ENCODE assay signal across 9 mouse cellular contexts in the genomic region with DNA sequence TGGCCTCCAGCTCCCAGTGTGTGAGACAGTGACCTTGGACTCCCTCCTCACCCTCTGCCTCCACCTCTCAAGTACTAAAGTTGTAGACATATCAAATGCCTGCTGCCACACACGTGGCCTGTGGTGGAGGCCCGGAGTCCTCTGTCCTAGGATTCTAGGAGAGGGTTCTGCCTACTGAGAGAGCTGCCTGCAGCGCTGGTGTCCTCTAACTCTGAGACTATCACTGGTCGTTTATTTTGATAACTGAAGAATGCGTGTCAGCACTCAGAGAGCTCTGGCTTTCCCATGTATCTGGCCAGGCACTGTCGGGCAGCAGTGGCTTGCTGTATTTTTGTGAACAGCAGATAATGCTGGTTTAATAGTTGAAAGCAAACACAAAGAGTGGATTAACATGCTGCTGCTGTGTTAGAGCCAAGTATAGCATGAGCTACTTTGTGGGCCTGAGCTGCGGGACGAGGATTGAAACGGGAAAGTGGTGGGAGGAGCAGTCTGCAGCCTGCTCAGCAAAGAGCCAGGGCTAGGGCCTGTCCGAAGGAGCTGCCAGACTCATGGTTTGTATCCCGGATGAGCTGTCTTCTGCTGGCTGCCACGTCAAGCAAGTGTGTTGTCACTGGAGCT. TPM values are rescaled to one million over a fixed set of nuclear protein-coding genes. Genes with fewer than 3 reads are reported as not detected.
DNase-seq lines count a peak whose midpoint lies in the region; ATAC-seq and TF ChIP-seq lines count a peak whose summit lies in the region.
"Had no signal": no experiment of that assay in that cellular context is flagged by ENCODE, and none has a peak within 500 bp of the region (broad histone marks: within the 10 kb centered on the region; RNA-seq: fewer than 3 reads in every experiment).

No protein-coding gene starts in this region.

- 27% methylated on average over 12 of the region's 12 CpGs for WGBS in forebrain, embryonic 14.5 days
- WGBS in hindbrain, embryonic 15.5 days = 56% methylated on average over 12 of the region's 12 CpGs
- WGBS in midbrain, embryonic 14.5 days = 23% methylated on average over 12 of the region's 12 CpGs

- H3K27ac ChIP-seq in left cerebral cortex, adult 2 months = peak overlapping the region; percentile 80
- peak overlapping the region; percentile 53; the same call in 1 of the 2 replicates for H3K27ac ChIP-seq in forebrain, embryonic 14.5 days (ENCODE audit: low read depth, low read length)
- H3K27ac ChIP-seq in hindbrain, embryonic 15.5 days (replicated peaks) = peak overlapping the region; percentile 70
- H3K27ac ChIP-seq in midbrain, embryonic 14.5 days (replicated peaks; ENCODE audit: low read depth, low read length) = peak overlapping the region; percentile 28

- no peak overlapping the region for H3K4me3 ChIP-seq in left cerebral cortex, adult 2 months
- no peak overlapping the region for H3K4me3 ChIP-seq in forebrain, embryonic 14.5 days (ENCODE audit: low read depth, low read length)
- no peak overlapping the region for H3K4me3 ChIP-seq in hindbrain, embryonic 15.5 days
- no peak overlapping the region for H3K4me3 ChIP-seq in midbrain, embryonic 14.5 days (replicated peaks; ENCODE audit: low read depth, low read length)

- 0 out of 2 replicates have a peak, but pooled peaks have one; percentile 29 for ATAC-seq in forebrain, embryonic 14.5 days
- no peak for ATAC-seq in hindbrain, embryonic 15.5 days (ENCODE audit: low FRiP score, low read depth)
- no peak; the same call in 1 of the 2 replicates for ATAC-seq in midbrain, embryonic 14.5 days (ENCODE audit: low FRiP score, low TSS enrichment)
- ATAC-seq in cerebellum, adult (ENCODE audit: insufficient number of reproducible peaks, low FRiP score, low TSS enrichment) = no peak

- no peaks in the 10 kb centered on the region for H3K9me3 ChIP-seq in forebrain, embryonic 14.5 days (replicated peaks; ENCODE audit: control insufficient read depth, low read length)
- no peaks in the 10 kb centered on the region for H3K9me3 ChIP-seq in hindbrain, embryonic 15.5 days
- H3K9me3 ChIP-seq in midbrain, embryonic 14.5 days (ENCODE audit: control insufficient read depth, low read length) = no peaks in the 10 kb centered on the region
- H3K9me3 ChIP-seq: G1E had no signal

- TF ChIP-seq CTCF in left cerebral cortex, adult 2 months (IDR thresholded peaks at IDR 0.05) = no peak

- no peaks in the 10 kb centered on the region for H3K27me3 ChIP-seq in forebrain, embryonic 14.5 days (replicated peaks; ENCODE audit: control insufficient read depth, insufficient read depth, low read length)
- H3K27me3 ChIP-seq in hindbrain, embryonic 15.5 days = no peaks in the 10 kb centered on the region
- H3K27me3 ChIP-seq in midbrain, embryonic 14.5 days (ENCODE audit: control insufficient read depth, insufficient read depth, low read length) = no peaks in the 10 kb centered on the region

- H3K36me3 ChIP-seq in forebrain, embryonic 14.5 days (ENCODE audit: control insufficient read depth, insufficient read depth, low read length) = peaks cover 2% of the 10 kb centered on the region; the same call in 1 of the 2 replicates
- no peaks in the 10 kb centered on the region for H3K36me3 ChIP-seq in hindbrain, embryonic 15.5 days
- no peaks in the 10 kb centered on the region for H3K36me3 ChIP-seq in midbrain, embryonic 14.5 days (ENCODE audit: control insufficient read depth, insufficient read depth, low read length)

- DNase-seq in left cerebral cortex, adult 2 months (ENCODE audit: extremely low spot score in 1 of 2, low spot score in 2 of 2) = peak in 1 of 2 experiments; percentile 27
- no peak for DNase-seq in left cerebral cortex, adult 11 months (ENCODE audit: low spot score)
- DNase-seq in forebrain, embryonic 14.5 days (ENCODE audit: low spot score) = no peak
- DNase-seq in midbrain, embryonic 14.5 days = peak; percentile 62
- DNase-seq in thymus, postnatal 4 days = no peak
- DNase-seq in frontal cortex, adult 2 months (ENCODE audit: extremely low spot score in 1 of 2, low spot score in 1 of 2) = no peak

- peaks cover 3% of the 10 kb centered on the region; the same call in 1 of the 2 replicates for H3K4me1 ChIP-seq in forebrain, embryonic 14.5 days (ENCODE audit: control insufficient read depth, insufficient read depth, low read length)
- H3K4me1 ChIP-seq in hindbrain, embryonic 15.5 days (replicated peaks) = peaks cover 52% of the 10 kb centered on the region
- H3K4me1 ChIP-seq in midbrain, embryonic 14.5 days (ENCODE audit: control insufficient read depth, insufficient read depth, low read length) = peaks cover 24% of the 10 kb centered on the region

- no peak overlapping the region for H3K4me2 ChIP-seq in forebrain, embryonic 14.5 days (ENCODE audit: low read length)
- no peak overlapping the region for H3K4me2 ChIP-seq in hindbrain, embryonic 15.5 days
- no peak overlapping the region for H3K4me2 ChIP-seq in midbrain, embryonic 14.5 days (ENCODE audit: low read length)

- intact Hi-C loops in left cerebral cortex, adult 2 months (cut with DNase I) = no loop called here

- H3K9ac ChIP-seq in forebrain, embryonic 14.5 days (ENCODE audit: low read length) = no peak overlapping the region
- H3K9ac ChIP-seq in hindbrain, embryonic 15.5 days = no peak overlapping the region
- no peak overlapping the region for H3K9ac ChIP-seq in midbrain, embryonic 14.5 days (replicated peaks; ENCODE audit: low read length)

RNA-seq across cellular contexts. Expression of gene Sec14l1, which starts 13.1 kb away (rescaled TPM):
- 100 to 1,000 TPM; 198 to 229 TPM for total RNA-seq in left cerebral cortex, adult 2 months (2021)
- 43.6 and 56.3 TPM in 2 replicates for polyA plus RNA-seq in forebrain, embryonic 14.5 days (2014; fragmentation: Nextera tagmentation; extraction: Ambion mirVana)
- polyA plus RNA-seq in hindbrain, embryonic 15.5 days (2015; fragmentation: Nextera tagmentation; extraction: Ambion mirVana) = 57.2 and 63.0 TPM in 2 replicates
- 48.7 and 58.1 TPM in 2 replicates for polyA plus RNA-seq in midbrain, embryonic 14.5 days (2014; fragmentation: Nextera tagmentation; extraction: Ambion mirVana)
- 214 and 229 TPM in 2 replicates for polyA plus RNA-seq in frontal cortex, adult 2 months (2012; rRNA removed)

Comparison
In these comparisons a context has a peak if more than half of its experiments do, and no peak if none do; other contexts are left out.
1. H3K27ac ChIP-seq: peak in every context shown above with its lines; median percentile 80 in left cerebral cortex, adult 2 months; 70 in hindbrain, embryonic 15.5 days; 53 in forebrain, embryonic 14.5 days; 28 in midbrain, embryonic 14.5 days.